Mouse (Mus musculus): Measurements from ENCODE around the gene Mtmr4. TPM values are rescaled to one million over a fixed set of nuclear protein-coding genes. Genes with fewer than 3 reads are reported as not detected.

Gene Mtmr4
- total RNA-seq, 2 experiments from 2014 or later, result 82.6 to 90.3 TPM

- intact Hi-C loops (cut with DNase I), result no loop called here
These were observed 10.3 kb downstream of the Mtmr4 start for GRCm38 (mm10) chr11:87602234-87602633.

GRCm38 (mm10) chr11:87603571-87603970 lies 11.6 kb downstream of the Mtmr4 start:
- intact Hi-C loops (cut with DNase I), result no loop called here
- no peak for DNase-seq (ENCODE audit: extremely low spot score in 1 of 2, low spot score in 2 of 2)

More at GRCm38 (mm10) chr11:87602234-87602633, 10.3 kb downstream of the Mtmr4 start:
- DNase-seq (ENCODE audit: extremely low spot score in 1 of 2, low spot score in 2 of 2), result no peak

- intact Hi-C loops (cut with DNase I), result no loop called here
- no peak for DNase-seq (ENCODE audit: extremely low spot score in 1 of 2, low spot score in 2 of 2)
These were observed 17.3 kb downstream of the Mtmr4 start for GRCm38 (mm10) chr11:87609264-87609663.

DNA sequence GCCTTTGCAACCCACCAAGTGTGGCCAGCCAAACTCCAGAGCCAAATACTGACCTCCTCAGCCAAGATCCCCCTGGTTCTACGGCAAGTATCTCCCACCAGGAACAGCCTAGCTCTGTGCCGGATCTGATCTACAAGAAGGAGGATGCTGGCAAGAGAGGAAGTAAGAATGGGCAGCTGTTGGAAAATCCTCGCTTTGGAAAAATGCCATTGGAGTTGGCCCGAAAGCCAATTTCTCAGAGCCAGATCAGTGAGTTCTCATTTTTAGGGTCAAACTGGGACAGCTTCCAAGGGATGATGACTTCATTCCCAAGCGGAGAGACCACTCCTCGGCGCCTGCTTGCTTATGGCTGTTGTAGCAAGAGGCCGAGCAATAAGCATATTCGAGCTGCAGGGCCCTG lies 19.6 kb downstream of the Mtmr4 start:
- DNase-seq (ENCODE audit: extremely low spot score in 1 of 2, low spot score in 2 of 2), result no peak
- intact Hi-C loops (cut with DNase I), result no loop called here

- no peak for DNase-seq (ENCODE audit: extremely low spot score in 1 of 2, low spot score in 2 of 2)
- intact Hi-C loops (cut with DNase I), result no loop called here
These were observed 22.0 kb downstream of the Mtmr4 start for GRCm38 (mm10) chr11:87613972-87614371.

- DNase-seq (ENCODE audit: extremely low spot score in 1 of 2, low spot score in 2 of 2), result no peak
- intact Hi-C loops (cut with DNase I), result no loop called here
These were observed 23.6 kb downstream of the Mtmr4 start for GRCm38 (mm10) chr11:87615551-87615950.

DNA sequence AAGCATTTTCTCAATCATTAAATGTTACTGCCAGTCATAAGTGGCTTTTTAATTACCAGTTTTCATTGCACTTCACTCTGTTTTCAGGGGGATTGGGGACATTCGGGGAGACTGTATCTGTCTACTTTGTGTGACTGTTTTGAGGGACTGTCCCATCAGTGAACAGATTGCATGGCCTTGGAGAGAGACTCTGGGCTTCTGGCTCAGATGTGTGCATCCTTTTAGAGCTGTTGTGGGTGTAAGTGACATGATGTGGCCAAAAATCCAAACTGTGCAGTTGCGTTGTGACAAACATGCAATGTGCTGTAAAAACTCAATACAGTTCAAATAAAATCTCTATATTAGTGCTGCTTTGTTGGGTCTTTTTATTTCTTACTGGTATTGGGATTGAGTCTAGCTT lies 24.0 kb downstream of the Mtmr4 start:
- intact Hi-C loops (cut with DNase I), result no loop called here
- no peak for DNase-seq (ENCODE audit: extremely low spot score in 1 of 2, low spot score in 2 of 2)

DNA sequence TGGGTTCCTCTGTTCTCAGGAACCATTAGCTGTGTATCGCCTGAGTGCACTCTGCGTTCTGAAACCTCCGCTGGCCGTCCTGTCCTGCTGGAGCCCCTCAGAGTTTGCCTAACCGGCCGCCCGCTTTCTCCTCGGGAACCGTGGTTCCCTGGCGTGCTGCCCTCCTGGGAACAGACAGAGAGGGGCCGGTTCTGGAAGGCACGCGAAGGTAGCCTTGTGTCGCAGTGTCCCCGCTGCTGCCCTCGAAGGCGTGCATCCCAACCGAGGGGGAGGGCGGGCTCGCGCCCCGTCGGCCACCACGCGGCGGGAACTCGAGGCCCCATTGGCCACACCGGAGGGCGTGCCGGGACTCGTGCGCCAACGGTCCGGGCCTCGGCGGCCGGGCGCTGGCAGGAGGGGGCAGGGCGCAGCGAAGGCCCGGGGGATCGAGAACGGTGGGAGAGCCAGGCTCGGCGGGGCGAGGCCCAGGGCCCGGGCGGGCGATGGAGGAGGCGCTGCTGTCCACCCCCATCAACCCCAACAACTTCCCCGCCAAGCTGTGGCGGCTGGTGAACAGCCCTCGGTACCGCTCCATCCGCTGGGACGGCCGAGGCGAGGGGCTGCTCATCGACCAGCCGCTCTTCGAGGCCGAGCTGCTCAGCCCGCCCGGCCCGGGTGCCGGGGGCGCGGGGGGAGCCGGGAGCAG lies 25.0 kb downstream of the Mtmr4 start, which contains the start of gene Hsf5:
Gene Hsf5 (plus strand): TSS at position 375 of the 685 bp plus-strand sequence.
- no peak for DNase-seq (ENCODE audit: extremely low spot score in 1 of 2, low spot score in 2 of 2)
- intact Hi-C loops (cut with DNase I), result no loop called here

- intact Hi-C loops (cut with DNase I), result no loop called here
- DNase-seq (ENCODE audit: extremely low spot score in 1 of 2, low spot score in 2 of 2), result no peak
These were observed 25.6 kb downstream of the Mtmr4 start for GRCm38 (mm10) chr11:87617606-87618005.

DNA sequence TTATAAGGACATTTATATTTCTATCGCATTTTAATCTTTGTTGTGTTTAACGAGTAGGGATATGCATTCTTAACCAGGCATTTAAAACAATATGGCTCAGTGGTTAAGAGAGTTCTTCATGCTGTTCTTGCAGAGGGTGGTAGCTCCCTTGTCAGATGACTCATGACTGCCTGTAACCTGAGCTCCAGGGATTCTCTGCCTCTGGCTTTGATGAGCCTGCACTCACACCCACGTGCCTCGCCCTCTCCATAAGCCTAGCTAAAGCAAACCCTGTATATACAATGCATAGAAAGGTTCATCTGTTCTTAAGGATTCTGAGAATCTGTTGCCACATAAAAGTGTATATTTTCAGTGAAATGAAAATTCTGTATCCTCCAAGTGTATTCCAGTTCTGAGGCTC lies 31.2 kb downstream of the Mtmr4 start:
- intact Hi-C loops (cut with DNase I), result no loop called here
- no peak for DNase-seq (ENCODE audit: extremely low spot score in 1 of 2, low spot score in 2 of 2)

DNA sequence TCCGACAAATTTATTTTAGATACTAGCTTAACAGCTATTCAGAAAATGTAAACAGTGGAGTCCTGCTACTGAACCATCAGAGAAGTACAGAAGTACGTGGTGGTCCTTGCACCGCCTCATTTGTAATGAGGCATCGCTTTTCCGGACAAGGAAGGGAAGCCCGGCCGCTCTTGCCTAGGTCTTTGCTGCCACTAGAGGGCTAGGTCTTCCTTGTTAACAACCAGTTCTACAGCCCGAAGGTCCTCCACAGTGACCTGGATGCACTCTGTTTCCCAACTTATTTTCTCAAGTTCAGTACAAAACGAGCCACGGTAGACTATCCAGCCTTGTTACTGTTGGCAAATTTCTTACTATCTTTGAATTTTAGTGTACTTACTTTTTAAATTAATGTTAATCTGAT lies 37.9 kb downstream of the Mtmr4 start:
- intact Hi-C loops (cut with DNase I), result no loop called here
- DNase-seq (ENCODE audit: extremely low spot score in 1 of 2, low spot score in 2 of 2), result peak in 1 of 2 experiments; percentile 43

DNA sequence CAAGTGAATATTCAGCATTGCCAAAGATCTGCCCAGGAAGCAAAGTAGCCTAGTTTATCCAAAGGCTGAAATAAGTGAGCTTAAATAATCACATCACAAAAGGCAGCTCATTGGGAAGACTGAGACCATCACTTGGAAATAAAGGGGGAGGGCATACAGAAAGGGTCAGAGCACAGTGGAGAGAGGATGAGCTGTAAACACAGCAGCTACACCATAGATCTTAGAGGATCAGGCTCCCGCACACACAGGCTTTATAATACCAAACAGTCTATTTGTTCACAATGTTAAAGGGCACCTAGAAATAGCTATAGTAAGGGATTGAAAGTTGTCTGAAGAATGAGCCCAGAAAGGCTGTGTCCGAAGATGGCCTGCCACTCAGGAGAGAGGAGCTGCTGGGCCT lies 46.8 kb downstream of the Mtmr4 start:
- DNase-seq (ENCODE audit: extremely low spot score in 1 of 2, low spot score in 2 of 2), result no peak
- intact Hi-C loops (cut with DNase I), result no loop called here

DNA sequence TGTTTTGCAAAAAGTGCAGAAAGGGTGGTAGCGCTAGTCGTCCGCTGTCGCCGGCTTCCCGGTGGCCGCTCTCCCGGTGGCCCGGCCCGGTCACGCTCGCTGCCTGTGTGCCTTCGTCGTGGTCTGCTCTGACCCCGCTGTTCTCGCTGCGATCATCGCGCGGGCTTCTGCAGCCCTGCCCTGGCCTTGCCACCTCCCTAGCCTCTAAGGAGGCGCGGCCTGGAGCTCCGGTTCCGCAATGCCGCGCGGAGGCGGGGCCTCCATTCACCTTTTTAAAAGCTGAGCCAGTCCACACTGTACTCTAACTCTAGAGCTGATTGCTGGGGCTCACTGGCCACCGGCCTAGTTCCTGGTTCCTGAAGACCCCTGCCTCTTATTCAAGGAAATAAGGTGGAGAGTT lies 47.2 kb downstream of the Mtmr4 start:
- DNase-seq (ENCODE audit: extremely low spot score in 1 of 2, low spot score in 2 of 2), result peak in 1 of 2 experiments; percentile 70
- intact Hi-C loops (cut with DNase I), result no loop called here

GRCm38 (mm10) chr11:87642865-87643264 lies 50.9 kb downstream of the Mtmr4 start:
- DNase-seq (ENCODE audit: extremely low spot score in 1 of 2, low spot score in 2 of 2), result no peak
- intact Hi-C loops (cut with DNase I), result no loop called here

DNA sequence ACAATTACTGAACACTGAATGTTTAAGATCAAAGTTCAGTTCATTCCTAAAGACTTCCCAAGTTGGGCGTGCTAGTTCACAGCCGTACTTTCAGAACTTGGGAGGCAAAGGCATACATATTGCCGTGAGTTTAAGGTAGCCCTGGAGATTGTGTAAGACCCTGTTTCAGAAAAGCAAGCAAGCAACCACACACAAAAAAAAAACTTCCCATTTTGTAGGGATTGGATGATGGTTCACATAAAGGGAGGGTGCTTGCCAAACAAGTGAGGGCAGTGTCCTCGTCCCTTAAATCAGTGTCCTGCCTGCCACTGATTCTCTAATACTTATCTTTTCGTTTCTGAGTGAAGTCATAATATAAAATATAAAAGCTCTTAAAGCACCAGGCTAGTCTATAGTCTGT lies 62.7 kb downstream of the Mtmr4 start:
- DNase-seq (ENCODE audit: extremely low spot score in 1 of 2, low spot score in 2 of 2), result no peak
- intact Hi-C loops (cut with DNase I), result no loop called here

DNA sequence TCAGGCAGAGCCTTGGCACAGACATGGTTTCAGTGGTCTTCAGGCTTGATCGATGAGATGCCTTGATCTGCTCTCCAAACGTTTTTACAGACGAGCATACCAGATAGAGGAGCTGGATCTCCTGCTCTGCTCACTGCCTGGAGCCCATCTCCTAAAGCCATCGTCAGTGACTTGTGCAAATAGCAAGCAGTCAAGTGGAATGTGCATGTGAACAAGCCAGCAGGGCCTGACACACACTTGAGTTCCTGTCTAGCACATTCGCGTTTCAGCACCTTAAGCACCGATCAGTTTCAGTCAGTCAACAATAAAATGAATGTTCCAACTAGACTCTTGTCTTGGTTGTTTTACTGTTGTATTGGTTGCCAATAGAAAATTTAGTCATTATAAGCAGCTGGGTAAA lies 67.3 kb downstream of the Mtmr4 start:
- no peak for DNase-seq (ENCODE audit: extremely low spot score in 1 of 2, low spot score in 2 of 2)
- intact Hi-C loops (cut with DNase I), result no loop called here

DNA sequence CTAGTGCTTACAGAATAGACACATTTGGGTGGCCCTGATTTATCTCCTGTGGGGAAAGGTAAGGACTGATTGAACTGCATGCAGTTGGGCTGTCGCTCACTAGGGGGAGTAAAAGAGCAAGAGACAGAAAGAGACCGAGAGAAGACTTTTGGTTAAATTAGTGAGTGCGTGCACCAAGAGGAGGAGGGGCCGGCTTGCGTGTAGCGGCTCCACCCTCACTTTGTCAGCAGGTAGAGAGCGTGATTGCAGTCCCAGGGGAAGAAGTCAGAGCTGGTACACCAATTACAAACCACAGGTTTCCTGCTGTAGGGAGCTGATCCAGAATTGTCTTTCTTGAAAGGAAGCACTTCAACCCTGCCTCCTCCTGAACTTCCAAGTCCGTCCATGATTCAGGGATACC lies 70.4 kb downstream of the Mtmr4 start, which contains the start of gene Rnf43:
Gene Rnf43 (plus strand): TSS at position 316 of the 400 bp plus-strand sequence.
- intact Hi-C loops (cut with DNase I), result loop anchor here (2.0 to 5.0 kb wide), 3 partner anchors 75 to 155 kb away; partner anchors contain the start of gene Supt4a
- DNase-seq (ENCODE audit: extremely low spot score in 1 of 2, low spot score in 2 of 2), result peak; percentile 72 to 83

DNA sequence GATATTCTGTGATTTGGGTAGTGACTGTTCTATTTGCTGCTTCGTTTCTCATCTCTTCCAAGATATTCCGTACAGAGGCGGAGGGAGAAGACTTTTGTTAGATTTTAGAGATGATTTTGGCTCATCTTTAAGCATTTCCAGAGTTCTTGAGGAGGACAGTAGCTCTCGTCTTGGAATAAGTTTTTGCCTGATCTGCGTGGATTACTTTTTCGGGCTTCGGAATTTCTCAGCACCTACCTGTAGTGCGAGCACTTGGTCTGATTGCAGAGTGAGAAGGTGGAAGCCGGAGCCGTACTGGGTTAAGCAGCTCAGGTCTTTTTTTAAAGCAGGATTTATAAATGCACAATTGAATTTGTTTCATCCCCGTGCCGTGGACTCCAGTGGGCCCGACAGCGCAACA lies 70.9 kb downstream of the Mtmr4 start:
- intact Hi-C loops (cut with DNase I), result loop anchor here (2.0 to 5.0 kb wide), 3 partner anchors 74 to 154 kb away; partner anchors contain the start of gene Supt4a
- no peak for DNase-seq (ENCODE audit: extremely low spot score in 1 of 2, low spot score in 2 of 2)

- no peak for DNase-seq (ENCODE audit: extremely low spot score in 1 of 2, low spot score in 2 of 2)
These were observed 72.0 kb downstream of the Mtmr4 start for GRCm38 (mm10) chr11:87663948-87664347.

DNA sequence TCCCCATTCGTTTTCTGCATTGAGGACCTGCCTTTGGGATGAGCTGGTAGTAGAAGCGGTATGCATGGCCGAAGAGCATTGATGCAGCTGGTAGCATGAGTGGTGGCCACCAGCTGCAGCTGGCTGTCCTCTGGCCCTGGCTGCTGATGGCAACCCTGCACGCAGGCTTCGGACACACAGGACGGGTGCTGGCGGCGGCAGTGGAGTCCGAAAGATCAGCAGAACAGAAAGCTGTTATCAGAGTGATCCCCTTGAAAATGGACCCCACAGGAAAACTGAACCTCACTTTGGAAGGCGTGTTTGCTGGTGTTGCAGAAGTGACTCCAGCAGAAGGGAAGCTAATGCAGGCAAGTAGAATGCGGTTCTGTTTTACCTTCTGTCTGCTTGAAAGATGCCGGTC lies 72.6 kb downstream of the Mtmr4 start:
- no peak for DNase-seq (ENCODE audit: extremely low spot score in 1 of 2, low spot score in 2 of 2)
- intact Hi-C loops (cut with DNase I), result loop anchor here (5.0 kb wide), 2 partner anchors 73 to 153 kb away; partner anchors contain the start of gene Supt4a

More at GRCm38 (mm10) chr11:87663948-87664347, 72.0 kb downstream of the Mtmr4 start:
- intact Hi-C loops (cut with DNase I), result loop anchor here (2.0 to 5.0 kb wide), 3 partner anchors 73 to 153 kb away; partner anchors contain the start of gene Supt4a
